Mouse (Mus musculus) liver, embryonic 14.5 days (tissue): Measurements from ENCODE around the gene Coq4.

Experiments
- CTCF ChIP-seq: IDR thresholded peaks from 2 replicates; pipeline ENCODE4 v1.5.1; 2016; ENCODE audit warnings: antibody characterized with exemption, low read depth, control low read depth
- EP300 ChIP-seq: IDR thresholded peaks from 2 replicates; pipeline ENCODE4 v1.6.1; 2016; ENCODE audit warnings: antibody characterized with exemption, low read depth

DNA sequence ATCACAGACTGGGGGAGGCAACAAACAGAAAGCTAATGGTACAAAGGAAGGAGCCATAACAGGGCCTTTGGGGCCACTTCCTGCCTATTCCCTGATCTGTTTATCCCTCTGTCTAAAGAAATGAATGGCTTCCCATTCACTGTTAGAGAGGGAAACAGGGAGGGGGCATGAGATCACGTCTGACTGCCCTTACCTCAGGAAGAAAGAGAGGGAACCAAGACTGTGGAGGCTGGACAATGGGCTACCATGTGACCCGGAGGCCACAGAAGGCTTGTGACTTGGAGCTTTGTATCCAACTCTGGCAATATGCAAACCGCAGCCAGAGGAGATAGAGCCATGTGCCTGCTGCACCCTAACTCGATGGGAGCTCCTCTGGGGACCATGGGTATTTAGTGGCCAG lies 3.0 kb upstream of the Coq4 start:
- no peak for TF ChIP-seq CTCF
- TF ChIP-seq EP300, result no peak
